Mouse (Mus musculus): Measurements from ENCODE around the gene Glis3. TPM values are rescaled to one million over a fixed set of nuclear protein-coding genes. Genes with fewer than 3 reads are reported as not detected.

Glis3 gene
- polyA plus RNA-seq, 2 experiments = 2.9 to 3.1 TPM

DNA sequence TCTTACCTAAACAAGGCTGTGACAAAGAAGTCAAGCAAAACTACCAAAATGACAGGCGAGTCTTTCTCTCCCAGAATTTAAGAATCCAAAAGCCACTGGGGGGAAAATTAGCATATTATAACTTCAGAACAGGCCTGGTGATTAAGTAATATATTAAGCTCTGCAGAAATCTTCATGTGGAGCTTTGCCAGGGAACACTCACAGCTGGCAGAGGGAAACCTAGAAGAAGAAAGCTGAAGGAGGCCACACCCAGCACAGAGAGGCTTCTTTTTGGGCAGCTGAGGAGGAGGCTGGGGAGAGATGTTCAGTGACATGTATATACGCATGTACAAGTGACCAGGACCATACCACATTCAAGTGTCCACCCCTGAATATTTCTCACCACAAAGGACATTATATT, 304.1 kb downstream of the Glis3 start:
- Histone ChIP-seq H3K4me3 (replicated peaks; ENCODE audit: low read length) (no peak overlapping the region), H3K27me3 (ENCODE audit: control insufficient read depth, insufficient read depth, low read length) (no peaks in the 10 kb centered on the region), H3K4me1 (ENCODE audit: control insufficient read depth, insufficient read depth, low read length) (peaks cover 13% of the 10 kb centered on the region; the same call in 1 of the 2 replicates), H3K4me2 (replicated peaks; ENCODE audit: low read depth, low read length, severe bottlenecking) (no peak overlapping the region), H3K27ac (replicated peaks; ENCODE audit: low read depth, low read length) (no peak overlapping the region), H3K9ac (ENCODE audit: low read depth, low read length, severe bottlenecking) (no peak overlapping the region), H3K36me3 (ENCODE audit: control insufficient read depth, insufficient read depth, low read length) (no peaks in the 10 kb centered on the region), H3K9me3 (ENCODE audit: control insufficient read depth, low read length) (no peaks in the 10 kb centered on the region)
- DNase-seq (ENCODE audit: low spot score) (no peak), ATAC-seq (ENCODE audit: low FRiP score, low read depth) (no peak)
- WGBS = 73% methylated on average over 2 of the region's 2 CpGs
- TF ChIP-seq POLR2A (IDR thresholded peaks at IDR 0.05; ENCODE audit: borderline replicate concordance, extremely low read depth, insufficient read depth, insufficient read length) = no peak

DNA sequence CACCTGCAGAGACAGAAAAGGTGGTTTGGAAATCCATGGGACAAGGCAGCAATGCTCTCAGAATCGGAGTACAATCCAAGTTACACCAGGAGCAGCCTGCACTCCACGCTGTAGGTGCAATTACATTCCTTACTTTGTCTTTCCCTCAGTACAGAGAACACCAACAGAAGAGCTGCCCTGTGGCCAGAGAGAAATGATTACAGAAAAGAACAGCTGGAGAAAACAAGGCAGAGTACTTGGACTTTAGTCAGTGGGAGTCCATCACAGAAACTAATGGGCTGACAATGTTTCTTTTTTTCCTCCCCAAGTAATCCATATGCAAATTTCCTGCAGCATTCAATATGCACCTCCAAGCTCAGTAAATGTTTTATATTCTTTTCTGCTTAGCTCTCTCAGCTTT, 305.4 kb downstream of the Glis3 start:
- Histone ChIP-seq H3K4me1 (ENCODE audit: control insufficient read depth, insufficient read depth, low read length) (peaks cover 13% of the 10 kb centered on the region; the same call in 1 of the 2 replicates), H3K9me3 (ENCODE audit: control insufficient read depth, low read length) (no peaks in the 10 kb centered on the region), H3K36me3 (ENCODE audit: control insufficient read depth, insufficient read depth, low read length) (no peaks in the 10 kb centered on the region), H3K27me3 (ENCODE audit: control insufficient read depth, insufficient read depth, low read length) (no peaks in the 10 kb centered on the region), H3K9ac (ENCODE audit: low read depth, low read length, severe bottlenecking) (no peak overlapping the region), H3K4me3 (replicated peaks; ENCODE audit: low read length) (no peak overlapping the region), H3K4me2 (replicated peaks; ENCODE audit: low read depth, low read length, severe bottlenecking) (no peak overlapping the region), H3K27ac (replicated peaks; ENCODE audit: low read depth, low read length) (no peak overlapping the region)
- TF ChIP-seq POLR2A (IDR thresholded peaks at IDR 0.05; ENCODE audit: borderline replicate concordance, extremely low read depth, insufficient read depth, insufficient read length) = no peak
- DNase-seq (ENCODE audit: low spot score) (no peak), ATAC-seq (ENCODE audit: low FRiP score, low read depth) (no peak)
- 64% methylated on average over 2 of the region's 2 CpGs for WGBS

DNA sequence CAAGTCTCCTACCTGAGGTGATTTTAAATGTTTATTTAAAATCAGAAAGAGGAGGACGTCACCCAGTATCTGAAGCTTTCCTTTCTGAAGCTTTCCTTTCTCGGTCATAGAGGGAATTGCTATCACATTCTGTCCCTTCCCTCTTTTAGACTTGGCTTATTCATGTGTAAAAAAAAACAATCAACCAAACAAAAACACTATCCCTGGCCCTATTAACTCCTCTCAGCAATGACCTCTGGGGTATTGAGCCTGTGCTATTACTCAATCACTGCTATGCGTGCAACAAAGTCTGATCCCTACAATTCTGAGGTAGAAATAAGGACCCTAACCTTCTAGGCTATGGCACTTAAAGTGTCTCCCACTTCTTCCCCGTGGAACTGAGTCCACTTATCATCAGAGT, 311.7 kb downstream of the Glis3 start:
- ATAC-seq (ENCODE audit: low FRiP score, low read depth) (no peak), DNase-seq (ENCODE audit: low spot score) (no peak)
- no peaks in the 10 kb centered on the region for H3K9me3 ChIP-seq (ENCODE audit: control insufficient read depth, low read length)
- no peak overlapping the region for H3K4me2 ChIP-seq (replicated peaks; ENCODE audit: low read depth, low read length, severe bottlenecking)
- WGBS = 87% methylated on average over 4 of the region's 4 CpGs
- H3K4me3 ChIP-seq (replicated peaks; ENCODE audit: low read length) = no peak overlapping the region
- H3K36me3 ChIP-seq (ENCODE audit: control insufficient read depth, insufficient read depth, low read length) = no peaks in the 10 kb centered on the region
- no peak for TF ChIP-seq POLR2A (IDR thresholded peaks at IDR 0.05; ENCODE audit: borderline replicate concordance, extremely low read depth, insufficient read depth, insufficient read length)
- H3K27me3 ChIP-seq (ENCODE audit: control insufficient read depth, insufficient read depth, low read length) = no peaks in the 10 kb centered on the region
- no peaks in the 10 kb centered on the region for H3K4me1 ChIP-seq (ENCODE audit: control insufficient read depth, insufficient read depth, low read length)
- H3K9ac ChIP-seq (ENCODE audit: low read depth, low read length, severe bottlenecking) = no peak overlapping the region
- H3K27ac ChIP-seq (replicated peaks; ENCODE audit: low read depth, low read length) = no peak overlapping the region

DNA sequence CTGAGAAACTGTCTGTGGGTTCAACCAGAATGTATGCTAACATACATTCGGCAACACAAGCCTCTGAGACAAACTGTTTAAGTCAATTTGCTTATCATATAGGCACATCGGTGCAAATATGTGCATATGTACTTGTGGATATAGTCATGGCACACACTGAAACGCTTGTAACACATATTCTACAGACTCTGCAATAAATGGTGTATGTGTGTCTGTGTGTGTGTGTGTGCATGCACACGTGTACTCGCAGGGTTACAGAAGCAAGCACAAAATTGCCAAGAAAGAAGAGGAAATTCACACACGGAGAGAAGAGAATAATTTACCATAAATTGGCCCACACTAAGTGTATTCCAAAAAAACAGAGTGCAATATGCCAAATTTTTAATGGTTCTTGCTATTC, 312.6 kb downstream of the Glis3 start:
- H3K4me1 ChIP-seq (ENCODE audit: control insufficient read depth, insufficient read depth, low read length) = peaks cover 4% of the 10 kb centered on the region
- DNase-seq (ENCODE audit: low spot score) (no peak), ATAC-seq (ENCODE audit: low FRiP score, low read depth) (no peak)
- H3K9me3 ChIP-seq (ENCODE audit: control insufficient read depth, low read length) = no peaks in the 10 kb centered on the region
- no peaks in the 10 kb centered on the region for H3K36me3 ChIP-seq (ENCODE audit: control insufficient read depth, insufficient read depth, low read length)
- no peaks in the 10 kb centered on the region for H3K27me3 ChIP-seq (ENCODE audit: control insufficient read depth, insufficient read depth, low read length)
- H3K9ac ChIP-seq (ENCODE audit: low read depth, low read length, severe bottlenecking) = no peak overlapping the region
- H3K4me3 ChIP-seq (replicated peaks; ENCODE audit: low read length) = no peak overlapping the region
- 93% methylated on average over 6 of the region's 6 CpGs for WGBS
- no peak overlapping the region for H3K4me2 ChIP-seq (replicated peaks; ENCODE audit: low read depth, low read length, severe bottlenecking)
- no peak overlapping the region for H3K27ac ChIP-seq (replicated peaks; ENCODE audit: low read depth, low read length)
- no peak for TF ChIP-seq POLR2A (IDR thresholded peaks at IDR 0.05; ENCODE audit: borderline replicate concordance, extremely low read depth, insufficient read depth, insufficient read length)

DNA sequence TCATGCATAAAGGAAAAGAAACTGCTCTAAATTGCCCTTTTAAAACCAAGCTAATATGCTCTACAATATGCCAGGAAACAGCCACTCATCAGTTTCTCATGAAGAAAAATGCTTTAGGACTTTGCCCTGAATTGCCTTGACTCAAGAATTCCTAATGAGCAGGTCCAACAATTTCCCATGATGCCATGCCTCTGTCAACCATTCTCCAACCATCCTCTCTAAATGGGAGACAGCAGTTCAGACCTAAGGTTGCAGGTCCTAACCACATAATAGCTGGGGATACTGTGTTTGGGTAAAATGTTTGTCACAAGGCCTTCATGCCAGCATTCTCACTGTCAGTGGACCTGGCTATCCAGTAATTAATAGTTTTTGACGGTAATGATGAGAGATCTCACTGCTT, 313.1 kb downstream of the Glis3 start:
- WGBS = 86% methylated on average over 1 of the region's 1 CpGs
- no peaks in the 10 kb centered on the region for H3K36me3 ChIP-seq (ENCODE audit: control insufficient read depth, insufficient read depth, low read length)
- H3K4me1 ChIP-seq (ENCODE audit: control insufficient read depth, insufficient read depth, low read length) = peaks cover 4% of the 10 kb centered on the region
- H3K9ac ChIP-seq (ENCODE audit: low read depth, low read length, severe bottlenecking) = no peak overlapping the region
- no peaks in the 10 kb centered on the region for H3K27me3 ChIP-seq (ENCODE audit: control insufficient read depth, insufficient read depth, low read length)
- no peak overlapping the region for H3K4me2 ChIP-seq (replicated peaks; ENCODE audit: low read depth, low read length, severe bottlenecking)
- no peak for ATAC-seq (ENCODE audit: low FRiP score, low read depth)
- H3K4me3 ChIP-seq (replicated peaks; ENCODE audit: low read length) = no peak overlapping the region
- H3K27ac ChIP-seq (replicated peaks; ENCODE audit: low read depth, low read length) = no peak overlapping the region
- DNase-seq (ENCODE audit: low spot score) = no peak
- no peaks in the 10 kb centered on the region for H3K9me3 ChIP-seq (ENCODE audit: control insufficient read depth, low read length)
- no peak for TF ChIP-seq POLR2A (IDR thresholded peaks at IDR 0.05; ENCODE audit: borderline replicate concordance, extremely low read depth, insufficient read depth, insufficient read length)

DNA sequence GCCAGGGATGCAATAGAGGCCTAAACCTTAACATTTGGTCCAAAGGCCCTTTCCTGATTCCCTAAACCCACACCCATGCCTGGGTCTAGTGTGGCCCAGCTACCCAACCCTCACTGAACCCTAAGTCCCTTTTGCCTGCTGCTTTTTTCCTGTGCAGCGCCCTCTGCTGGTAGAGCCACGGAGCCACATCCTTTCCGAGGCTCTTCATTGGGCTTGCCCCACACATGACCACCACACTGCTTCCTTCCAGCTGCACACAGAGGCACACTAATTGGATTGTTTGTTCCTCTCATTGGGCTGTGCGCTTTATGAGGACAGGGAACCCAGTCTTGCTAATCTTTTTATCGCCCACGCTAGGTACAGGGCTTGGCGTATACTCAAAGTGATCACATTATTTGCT, 314.0 kb downstream of the Glis3 start:
- Histone ChIP-seq H3K9me3 (ENCODE audit: control insufficient read depth, low read length) (no peaks in the 10 kb centered on the region), H3K27ac (replicated peaks; ENCODE audit: low read depth, low read length) (no peak overlapping the region), H3K4me2 (replicated peaks; ENCODE audit: low read depth, low read length, severe bottlenecking) (no peak overlapping the region), H3K36me3 (ENCODE audit: control insufficient read depth, insufficient read depth, low read length) (no peaks in the 10 kb centered on the region), H3K4me3 (replicated peaks; ENCODE audit: low read length) (no peak overlapping the region), H3K27me3 (ENCODE audit: control insufficient read depth, insufficient read depth, low read length) (no peaks in the 10 kb centered on the region), H3K4me1 (ENCODE audit: control insufficient read depth, insufficient read depth, low read length) (peaks cover 4% of the 10 kb centered on the region), H3K9ac (ENCODE audit: low read depth, low read length, severe bottlenecking) (no peak overlapping the region)
- DNase-seq (ENCODE audit: low spot score) (no peak), ATAC-seq (ENCODE audit: low FRiP score, low read depth) (no peak)
- WGBS = 32% methylated on average over 7 of the region's 7 CpGs
- TF ChIP-seq POLR2A (IDR thresholded peaks at IDR 0.05; ENCODE audit: borderline replicate concordance, extremely low read depth, insufficient read depth, insufficient read length) = no peak
